Mouse (Mus musculus): ENCODE results near the gene Hipk2. TPM values are rescaled to one million over a fixed set of nuclear protein-coding genes. Genes with fewer than 3 reads are reported as not detected.
A peak's percentile ranks its signal among the peaks of the same experiment; 100 is the strongest.
"Not testable (repeated sequence)": the region's sequence is repeated elsewhere in the genome, so short reads cannot be mapped to it uniquely, and the experiment has no call there.

Hipk2 gene
- polyA plus RNA-seq, 3 experiments from 2014 or later = 10.2 to 17.9 (median 17.6) TPM

- ATAC-seq = peak; percentile 53
These were observed 180.4 kb downstream of the Hipk2 start for GRCm38 (mm10) chr6:38695380-38696054.

GRCm38 (mm10) chr6:38692556-38692955 is 183.4 kb downstream of the Hipk2 start:
- ATAC-seq = no peak

GRCm38 (mm10) chr6:38691052-38691451 is 184.9 kb downstream of the Hipk2 start:
- no peak for ATAC-seq

- peak; percentile 36 for ATAC-seq
These were observed 185.3 kb downstream of the Hipk2 start for GRCm38 (mm10) chr6:38690615-38691014.

- no peak for ATAC-seq
These were observed 187.1 kb downstream of the Hipk2 start for GRCm38 (mm10) chr6:38688841-38689240.

- no peak for ATAC-seq
These were observed 188.7 kb downstream of the Hipk2 start for GRCm38 (mm10) chr6:38687216-38687615.

GRCm38 (mm10) chr6:38682532-38682931 is 193.4 kb downstream of the Hipk2 start:
- no peak for ATAC-seq

- no peak for ATAC-seq
These were observed 198.3 kb downstream of the Hipk2 start for GRCm38 (mm10) chr6:38677629-38678028.

GRCm38 (mm10) chr6:38676723-38677122 is 199.2 kb downstream of the Hipk2 start:
- no peak for ATAC-seq

- no peak for ATAC-seq
These were observed 199.7 kb downstream of the Hipk2 start for GRCm38 (mm10) chr6:38676217-38676616.

GRCm38 (mm10) chr6:38672011-38672410 is 204.0 kb downstream of the Hipk2 start:
- no peak for ATAC-seq

GRCm38 (mm10) chr6:38671270-38671669 is 204.7 kb downstream of the Hipk2 start:
- no peak for ATAC-seq

GRCm38 (mm10) chr6:38670488-38670887 is 205.5 kb downstream of the Hipk2 start:
- not testable (repeated sequence) for ATAC-seq

GRCm38 (mm10) chr6:38669580-38669979 is 206.4 kb downstream of the Hipk2 start:
- peak; percentile 58 for ATAC-seq

GRCm38 (mm10) chr6:38662714-38663615 is 213.0 kb downstream of the Hipk2 start, which contains the start of gene Clec2l:
Gene Clec2l (plus strand): TSS chr6:38663069.
- ATAC-seq = no peak

GRCm38 (mm10) chr6:38661626-38662025 is 214.3 kb downstream of the Hipk2 start:
- no peak for ATAC-seq

- peak; percentile 82 for ATAC-seq
These were observed 225.6 kb downstream of the Hipk2 start for GRCm38 (mm10) chr6:38650263-38650937.

- ATAC-seq = no peak
These were observed 226.4 kb downstream of the Hipk2 start for GRCm38 (mm10) chr6:38649545-38649944.

Other genes starting within 250 kb of the Hipk2 start
- gene Klrg2, start 238.9 kb downstream of the Hipk2 start, polyA plus RNA-seq (2017; shearing (Covaris generic)) = not detected
- under 1 TPM in 1 of 3 experiments, not detected in 2; 0.25 TPM for gene Clec2l, start 213.1 kb downstream of the Hipk2 start, polyA plus RNA-seq (2017; shearing (Covaris generic))
- under 1 TPM; 0.21 to 0.37 (median 0.25) TPM for gene Tbxas1, start 761 bp downstream of the Hipk2 start, polyA plus RNA-seq (2017; shearing (Covaris generic))
- gene Parp12, start 242.2 kb upstream of the Hipk2 start, polyA plus RNA-seq (2017; shearing (Covaris generic)) = 1 to 10 TPM; 3.7 to 4.7 (median 4.2) TPM

All from inflammation-experienced regulatory T-cells, adult 6 months (primary cell).